Mouse (Mus musculus) kidney, postnatal 25 days (tissue): Measurements from ENCODE around the gene Opn1sw.
A peak's percentile ranks its signal among the peaks of the same experiment; 100 is the strongest.

Source experiments
- DNase-seq, 2 experiments: peaks; one replicate each; pipeline ENCODE4 v3.0.0; 2021; ENCODE audit warnings: mixed read lengths in 2 of 2

Opn1sw gene

DNA sequence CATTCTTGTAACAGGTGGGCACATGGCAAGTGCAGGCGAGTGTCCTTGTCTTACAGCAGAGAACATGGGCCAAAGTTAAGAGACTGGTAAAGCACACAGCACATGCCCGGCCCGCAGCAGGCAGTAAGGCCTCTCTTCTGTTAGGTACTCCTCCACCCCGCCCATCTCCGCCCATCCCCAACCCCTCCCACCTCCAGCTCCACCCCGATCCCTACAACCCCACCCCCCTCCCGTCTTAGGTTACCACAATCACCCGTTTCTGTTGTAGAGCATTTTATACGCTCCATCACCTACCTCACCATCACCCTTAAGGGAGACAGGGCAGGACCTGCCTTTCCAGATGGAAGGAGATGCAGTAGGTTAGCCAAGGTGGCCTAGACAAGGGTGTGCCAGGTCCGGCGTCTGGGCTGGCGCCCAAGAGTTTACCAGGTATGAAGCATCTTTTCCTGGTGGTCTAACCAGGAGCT, at the start of gene Opn1sw:
Gene Opn1sw (minus strand): TSS at position 417 of the 467 bp plus-strand sequence.
- peak; percentile 24 to 62 for DNase-seq

GRCm38 (mm10) chr6:29436461-29436934, 48.2 kb upstream of the Opn1sw start:
- no peak for DNase-seq

DNA sequence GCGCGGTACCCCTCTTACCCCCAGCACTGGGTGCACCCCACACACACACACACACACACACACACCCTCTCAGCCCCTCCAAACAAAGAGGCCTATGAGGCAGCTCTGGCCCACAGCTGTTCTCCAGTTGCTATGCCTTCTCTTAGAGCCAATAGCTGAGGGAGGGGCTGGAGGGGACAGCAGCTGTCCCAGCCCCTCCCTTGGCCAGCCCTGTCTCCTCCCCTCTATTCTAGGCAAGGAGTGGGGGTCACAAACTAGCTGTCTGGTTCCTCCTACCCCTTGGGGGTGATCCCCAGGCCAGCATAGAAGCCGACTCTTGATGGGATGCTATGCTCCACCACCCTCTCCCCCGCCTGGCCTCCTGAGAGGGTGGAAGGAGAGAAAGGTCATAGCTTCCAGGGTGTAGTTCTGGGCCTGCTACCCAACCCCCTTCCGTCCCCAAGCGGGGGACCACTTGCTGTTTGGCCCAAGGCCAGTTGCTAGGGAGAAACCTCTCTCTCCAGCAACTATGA, 47.7 kb upstream of the Opn1sw start:
- no peak for DNase-seq

DNA sequence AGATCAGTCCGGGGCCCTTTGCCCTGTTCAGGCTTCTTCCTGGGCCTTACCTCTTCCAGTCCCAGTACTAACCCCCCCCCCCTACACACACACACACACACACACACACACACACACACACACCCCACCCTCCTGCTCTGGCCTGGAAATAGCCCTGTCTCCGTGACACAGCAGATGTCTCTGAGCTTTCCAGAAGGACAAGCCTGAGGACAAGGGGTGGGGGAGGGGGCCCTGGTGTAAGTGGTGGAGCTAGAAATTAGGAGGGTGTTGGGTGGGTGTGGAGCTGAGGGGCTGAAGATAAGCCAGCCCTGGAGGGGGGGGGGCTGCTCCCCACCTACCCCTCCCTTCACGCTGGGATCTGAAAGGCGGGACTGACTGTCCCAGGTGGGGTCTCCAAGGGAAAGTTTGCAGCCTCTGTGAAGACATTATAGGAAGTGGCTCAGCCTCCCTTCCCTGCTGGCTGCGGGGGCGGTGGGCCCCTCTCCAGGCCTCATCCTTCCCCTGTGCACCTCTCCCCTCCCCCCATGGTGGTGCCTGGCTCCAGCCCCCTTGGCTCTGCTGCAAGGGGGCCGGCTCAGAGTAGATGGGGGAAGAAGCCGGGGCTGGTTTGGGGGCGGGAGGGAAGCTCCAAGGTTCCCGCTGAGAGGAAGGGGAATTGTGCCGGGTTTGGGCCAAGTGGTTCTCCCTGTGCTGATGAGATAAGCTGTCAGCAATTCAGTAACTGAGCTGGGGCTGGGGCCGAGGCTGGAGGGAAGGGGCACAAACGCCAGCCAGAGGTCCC, 46.8 kb upstream of the Opn1sw start:
- no peak for DNase-seq

- no peak for DNase-seq
Observed at GRCm38 (mm10) chr6:29433804-29434795, 45.8 kb upstream of the Opn1sw start.

GRCm38 (mm10) chr6:29433038-29433803, 45.0 kb upstream of the Opn1sw start, which contains the start of gene Flnc:
Gene Flnc, plus strand, starts transcription at chr6:29433256.
- DNase-seq: peak in 1 of 2 experiments; percentile 21

DNA sequence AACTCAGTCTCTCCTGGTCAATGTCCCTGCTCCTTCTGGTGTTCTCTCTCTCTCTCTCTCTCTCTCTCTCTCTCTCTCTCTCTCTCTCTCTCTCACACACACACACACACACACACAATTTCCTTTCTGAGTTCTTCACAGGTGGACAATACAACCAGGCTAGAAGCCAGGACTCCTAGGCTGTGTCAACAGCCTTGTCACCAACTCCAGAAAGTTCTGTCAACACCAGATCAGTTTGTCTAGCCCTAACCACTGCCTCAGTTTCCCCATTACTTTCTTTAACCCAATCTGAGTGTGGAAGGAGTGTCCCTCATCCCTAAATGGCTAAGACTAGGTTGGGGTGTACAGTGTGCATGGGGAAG, 44.4 kb upstream of the Opn1sw start:
- DNase-seq: no peak

DNA sequence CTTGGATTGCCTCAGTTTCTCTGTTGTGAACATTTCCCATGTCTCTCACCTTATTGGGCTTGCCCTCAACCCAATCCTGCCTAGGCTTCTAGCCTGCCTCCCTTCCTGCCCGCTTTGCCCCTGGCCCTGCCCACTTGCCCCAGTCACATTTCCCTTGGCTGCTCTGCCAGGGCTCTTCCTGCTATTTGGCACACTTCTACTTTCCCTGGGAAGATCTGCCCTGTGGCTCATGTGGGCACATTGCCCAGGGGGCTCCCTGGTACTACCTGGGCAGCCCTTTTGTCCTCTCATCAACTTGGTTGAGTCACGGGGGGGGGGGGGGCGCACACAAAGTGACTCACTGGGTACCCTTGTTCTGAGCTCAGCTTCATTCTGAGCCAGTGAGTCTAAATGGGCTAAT, 43.9 kb upstream of the Opn1sw start:
- no peak for DNase-seq

GRCm38 (mm10) chr6:29431473-29431872, 43.2 kb upstream of the Opn1sw start:
- DNase-seq: no peak

GRCm38 (mm10) chr6:29430681-29431420, 42.6 kb upstream of the Opn1sw start:
- no peak for DNase-seq

DNA sequence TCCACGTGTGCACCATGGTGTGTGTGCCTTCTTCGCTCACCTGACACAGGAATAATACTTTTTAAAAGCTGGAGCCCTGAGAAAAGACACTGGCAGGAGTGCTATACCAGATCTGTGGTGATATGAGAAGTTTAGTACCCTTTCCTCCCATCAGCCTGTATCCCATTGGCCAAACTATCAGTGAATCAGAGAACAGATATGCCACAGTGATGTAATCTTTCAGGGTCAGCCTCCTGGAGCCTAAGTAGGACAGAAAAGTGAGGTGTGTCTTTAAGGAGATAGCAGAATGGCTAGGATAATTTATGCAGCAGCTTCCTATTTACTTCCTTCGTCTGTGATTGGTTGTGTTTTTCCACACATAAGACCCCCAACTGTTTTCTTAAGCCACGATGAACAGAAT, 39.9 kb upstream of the Opn1sw start:
- no peak for DNase-seq

- DNase-seq: no peak
Observed at GRCm38 (mm10) chr6:29426331-29426730, 38.1 kb upstream of the Opn1sw start.

- DNase-seq: no peak
Observed at GRCm38 (mm10) chr6:29425118-29425517, 36.9 kb upstream of the Opn1sw start.

- no peak for DNase-seq
Observed at GRCm38 (mm10) chr6:29420596-29420995, 32.3 kb upstream of the Opn1sw start.

DNA sequence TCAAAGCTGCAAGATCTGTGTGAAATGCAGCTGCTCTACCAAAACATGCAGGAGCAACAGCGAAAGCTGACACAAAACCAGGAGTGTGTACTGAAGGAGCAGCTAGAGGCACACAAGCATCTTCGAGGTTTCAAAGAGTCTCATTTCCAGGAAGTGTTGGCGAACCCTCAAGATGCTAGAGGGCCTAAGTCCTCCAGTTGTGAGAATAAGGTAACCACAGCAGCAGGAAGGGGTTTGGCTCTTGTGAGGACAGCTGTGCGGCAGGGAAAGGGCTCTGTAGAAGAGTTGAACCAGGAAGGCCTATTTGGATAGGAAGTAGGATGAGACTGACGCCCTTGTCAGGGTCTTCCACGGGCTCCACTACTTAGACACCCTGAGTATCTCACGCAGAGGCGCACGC, 27.2 kb upstream of the Opn1sw start:
- no peak for DNase-seq

DNA sequence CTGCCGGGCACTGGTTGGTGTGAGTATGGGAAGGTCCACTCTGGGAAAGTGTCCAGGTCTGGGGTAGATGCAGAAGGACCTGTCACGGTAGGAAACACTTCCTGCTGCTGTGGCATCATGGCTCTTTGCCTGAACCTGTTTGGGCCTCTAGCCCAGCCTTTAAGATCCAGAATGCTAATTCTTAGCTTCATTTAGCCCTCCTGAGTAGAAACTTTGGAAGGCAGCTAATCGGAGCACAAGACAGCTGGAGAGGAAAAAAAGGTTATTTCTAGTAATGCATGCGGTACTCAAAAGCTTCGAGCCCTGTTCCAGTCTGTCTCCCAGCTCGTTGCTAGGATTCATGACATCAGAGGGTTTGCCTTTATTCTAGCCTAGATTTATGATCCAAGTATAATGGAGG, 18.1 kb upstream of the Opn1sw start:
- no peak for DNase-seq

GRCm38 (mm10) chr6:29402693-29403342, 14.6 kb upstream of the Opn1sw start:
- DNase-seq: peak in 1 of 2 experiments; percentile 12

GRCm38 (mm10) chr6:29399851-29400250, 11.6 kb upstream of the Opn1sw start:
- DNase-seq: no peak

DNA sequence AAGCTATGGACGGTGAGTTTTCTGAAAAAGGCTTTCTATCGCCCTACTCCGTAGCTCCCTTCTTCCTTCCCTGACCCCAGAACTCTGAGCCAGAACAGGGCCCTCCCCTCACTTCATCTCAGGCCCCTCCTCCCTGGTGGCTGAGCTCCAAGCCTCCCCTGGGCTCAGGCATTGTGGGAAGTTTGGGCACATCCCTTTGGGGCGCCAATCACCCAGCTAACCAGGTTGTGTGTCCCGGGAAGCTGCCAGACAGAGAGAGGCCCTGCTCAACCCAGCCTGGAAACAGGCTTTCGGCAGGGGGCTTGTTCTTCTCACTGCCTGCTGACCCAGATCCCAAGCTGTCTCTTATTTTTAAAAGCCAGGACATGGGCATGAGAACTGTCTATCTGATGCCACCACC, 9.3 kb upstream of the Opn1sw start:
- peak in 1 of 2 experiments; percentile 5 for DNase-seq

GRCm38 (mm10) chr6:29396714-29397540, 8.7 kb upstream of the Opn1sw start:
- peak in 1 of 2 experiments; percentile 4 for DNase-seq
